Mouse (Mus musculus) MEL (cell line): ENCODE results near the gene Ehbp1. TPM values are rescaled to one million over a fixed set of nuclear protein-coding genes. Genes with fewer than 3 reads are reported as not detected.

Source experiments
- DNase-seq: peaks from one replicate; pipeline ENCODE4 v3.0.0; 2011; ENCODE audit warnings: low read depth, low spot score
- H3K27ac ChIP-seq: 2 replicates; pipeline ENCODE4 v1.5.1; 2012; ENCODE audit warnings: low read depth, mild to moderate bottlenecking, control low read depth, low read length, moderate library complexity; ENCODE audit not compliant: control insufficient read depth
- H3K27me3 ChIP-seq, 2 experiments: fragments of 150-350 bp in 1 of 2; sonication (generic) in 1 of 2; 2 replicates each; pipeline ENCODE4 v1.6.1; 2012; ENCODE audit warnings: low read length in 2 of 2, mild to moderate bottlenecking in 2 of 2, improper control_type of control experiment in 1 of 2, moderate library complexity in 1 of 2; ENCODE audit not compliant: insufficient read depth in 2 of 2, control insufficient read depth in 1 of 2
- H3K36me3 ChIP-seq, 2 experiments: 2 replicates each; pipeline ENCODE4 v1.6.1; 2012 to 2014; ENCODE audit warnings: low read length in 2 of 2, improper control_type of control experiment in 1 of 2, inconsistent platforms in 1 of 2, mild to moderate bottlenecking in 1 of 2; ENCODE audit not compliant: insufficient read depth in 2 of 2, control insufficient read depth in 1 of 2
- H3K4me1 ChIP-seq, 2 experiments: fragments of 150-350 bp in 1 of 2; sonication (generic) in 1 of 2; 2 replicates each; pipeline ENCODE4 v1.6.1; 2012; ENCODE audit warnings: low read length in 2 of 2, improper control_type of control experiment in 1 of 2, mild to moderate bottlenecking in 1 of 2; ENCODE audit not compliant: insufficient read depth in 2 of 2, control insufficient read depth in 1 of 2
- H3K4me3 ChIP-seq, 2 experiments: fragments of 150-350 bp in 1 of 2; sonication (generic) in 1 of 2; 2 replicates each; pipeline ENCODE4 v1.5.1; 2012; ENCODE audit warnings: low read depth in 2 of 2, low read length in 2 of 2, mild to moderate bottlenecking in 2 of 2, moderate library complexity in 2 of 2, control low read depth in 1 of 2, improper control_type of control experiment in 1 of 2; ENCODE audit not compliant: control insufficient read depth in 1 of 2, insufficient read depth in 1 of 2
- H3K79me2 ChIP-seq: 2 replicates; pipeline ENCODE4 v1.6.1; 2012; ENCODE audit warnings: mild to moderate bottlenecking, low read length, moderate library complexity; ENCODE audit not compliant: control insufficient read depth, poor library complexity, insufficient read depth
- H3K9ac ChIP-seq: 2 replicates; pipeline ENCODE4 v1.6.1; 2012; ENCODE audit warnings: low read depth, mild to moderate bottlenecking, control low read depth, low read length, moderate library complexity; ENCODE audit not compliant: control insufficient read depth, poor library complexity, severe bottlenecking
- H3K9me3 ChIP-seq: fragments of 150-350 bp; sonication (generic); replicated peaks from 2 replicates; pipeline ENCODE4 v1.6.1; 2012; ENCODE audit warnings: mild to moderate bottlenecking, low read length, improper control_type of control experiment, moderate library complexity; ENCODE audit not compliant: insufficient read depth
- CHD2 ChIP-seq: IDR thresholded peaks from 2 replicates; pipeline ENCODE4 v1.6.1; 2011; ENCODE audit warnings: low read length, improper control_type of control experiment
- CTCF ChIP-seq, 3 experiments: IDR thresholded peaks in 2 of 3; conservative IDR thresholded peaks in 1 of 3; 2 replicates each; pipeline ENCODE4 v1.5.1; 2011 to 2012; ENCODE audit warnings: low read length in 3 of 3, low read depth in 2 of 3, mild to moderate bottlenecking in 2 of 3, improper control_type of control experiment in 1 of 3, inconsistent platforms in 1 of 3, mixed read lengths in 1 of 3, moderate library complexity in 1 of 3; ENCODE audit not compliant: control insufficient read depth in 1 of 3, insufficient read depth in 1 of 3, poor library complexity in 1 of 3, severe bottlenecking in 1 of 3
- EP300 ChIP-seq, 2 experiments: IDR thresholded peaks; 2 replicates each; pipeline ENCODE4 v1.6.1; 2011; ENCODE audit warnings: improper control_type of control experiment in 2 of 2, low read length in 2 of 2, low read depth in 1 of 2, mild to moderate bottlenecking in 1 of 2
- GATA1 ChIP-seq: IDR thresholded peaks from 2 replicates; pipeline ENCODE4 v1.6.1; 2011; ENCODE audit warnings: low read depth, low read length, improper control_type of control experiment
- KAT2A ChIP-seq: conservative IDR thresholded peaks from 2 replicates; pipeline ENCODE4 v1.6.1; 2012; ENCODE audit warnings: low read depth, low read length, improper control_type of control experiment, inconsistent platforms
- MAFK ChIP-seq: IDR thresholded peaks from 2 replicates; pipeline ENCODE4 v1.6.1; 2011; ENCODE audit warnings: low read depth, mild to moderate bottlenecking, low read length, improper control_type of control experiment, borderline replicate concordance
- MEF2A ChIP-seq: IDR thresholded peaks from 2 replicates; pipeline ENCODE4 v1.6.1; 2014; ENCODE audit warnings: low read depth, mild to moderate bottlenecking, inconsistent platforms, low read length, improper control_type of control experiment; ENCODE audit not compliant: poor library complexity, insufficient replicate concordance, severe bottlenecking; ENCODE audit errors: extremely low read depth
- MYB ChIP-seq: IDR thresholded peaks from 2 replicates; pipeline ENCODE4 v1.6.1; 2011; ENCODE audit warnings: mild to moderate bottlenecking, low read depth, low read length, improper control_type of control experiment
- MYC ChIP-seq: IDR thresholded peaks from 2 replicates; pipeline ENCODE4 v1.6.1; 2011; ENCODE audit warnings: low read depth, mild to moderate bottlenecking, low read length, improper control_type of control experiment, moderate library complexity
- NELFE ChIP-seq: IDR thresholded peaks from 2 replicates; pipeline ENCODE4 v1.6.1; 2011; ENCODE audit warnings: low read depth, low read length, improper control_type of control experiment
- UBTF ChIP-seq: IDR thresholded peaks from 2 replicates; pipeline ENCODE4 v1.6.1; 2012; ENCODE audit warnings: low read depth, mild to moderate bottlenecking, inconsistent platforms, low read length, improper control_type of control experiment, moderate library complexity, borderline replicate concordance; ENCODE audit not compliant: insufficient read depth
- ZKSCAN1 ChIP-seq: IDR thresholded peaks from 2 replicates; pipeline ENCODE4 v1.6.1; 2012; ENCODE audit warnings: low read depth, mild to moderate bottlenecking, inconsistent platforms, low read length, improper control_type of control experiment, moderate library complexity
- ZNF384 ChIP-seq: IDR thresholded peaks from 2 replicates; pipeline ENCODE4 v1.6.1; 2012; ENCODE audit warnings: low read depth, mild to moderate bottlenecking, inconsistent platforms, low read length, improper control_type of control experiment
- polyA plus RNA-seq, 2 experiments: library from polyadenylated mRNA; stranded (reverse) in 1 of 2; unstranded in 1 of 2; fragments of >175 nt in 1 of 2; fragments of >200 nt in 1 of 2; gene quantifications; 2 replicates each; pipeline versions ENCODE4 v1.2.1 to v1.2.4; 2012; ENCODE audit warnings: low replicate concordance in 2 of 2, low read depth in 1 of 2; ENCODE audit not compliant: insufficient read length in 2 of 2, insufficient read depth in 1 of 2, missing spikeins in 1 of 2
- total RNA-seq: library from RNA; depleted of rRNA; stranded (reverse); fragments of 300-350 nt; gene quantifications from 2 replicates; pipeline ENCODE4 v1.2.3, GENCODE M21; 2012; rRNA removed

The Ehbp1 gene
- total and polyA plus RNA-seq, 3 experiments, result 3.6 to 3.7 TPM; not detected in 1

- Histone ChIP-seq H3K4me3 (no peak overlapping the region), H3K27me3 (no peaks in the 10 kb centered on the region; a peak in 1 of 4 replicates), H3K4me1 (no peaks in the 10 kb centered on the region), H3K9me3 (no peaks in the 10 kb centered on the region), H3K79me2 (no peaks in the 10 kb centered on the region), H3K36me3 (no peaks in the 10 kb centered on the region), H3K27ac (no peak overlapping the region), H3K9ac (no peak overlapping the region)
- no peak for DNase-seq
- TF ChIP-seq MEF2A (no peak), EP300 (IDR thresholded peaks at IDR 0.05; ENCODE audit: low read depth in 1 of 2, low read length in 2 of 2) (no peak), MYC (no peak), UBTF (no peak), ZKSCAN1 (no peak), CTCF (IDR thresholded peaks at IDR 0.05 in 2 of 3, conservative IDR thresholded peaks at IDR 0.05 in 1 of 3; ENCODE audit: control insufficient read depth in 1 of 3, insufficient read depth in 1 of 3, low read depth in 2 of 3, low read length in 3 of 3, poor library complexity in 1 of 3, severe bottlenecking in 1 of 3) (no peak), ZNF384 (no peak), MAFK (no peak), MYB (no peak), NELFE (no peak)
Observed at GRCm38 (mm10) chr11:21973597-21973996, 368.5 kb downstream of the Ehbp1 start.

DNA sequence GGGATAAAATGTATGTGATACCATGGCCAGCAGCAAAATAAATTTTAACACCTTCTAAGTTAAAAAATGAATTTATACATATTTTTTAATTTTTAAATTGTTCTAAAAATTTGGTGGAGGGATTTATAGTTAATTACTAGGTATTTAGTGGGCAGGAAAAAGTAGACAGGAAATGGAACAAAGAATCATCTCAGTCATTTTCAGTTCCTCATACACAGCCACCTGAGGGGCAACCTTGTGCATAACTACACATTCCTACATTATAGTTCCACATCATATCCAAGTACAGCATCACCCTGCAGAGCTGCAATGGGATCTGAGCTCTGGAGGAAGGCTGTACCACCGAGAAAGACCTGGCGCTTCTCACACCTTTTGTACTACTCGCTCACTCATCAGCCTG is 373.2 kb downstream of the Ehbp1 start:
- no peak overlapping the region for H3K4me3 ChIP-seq
- DNase-seq, result no peak
- no peaks in the 10 kb centered on the region for H3K79me2 ChIP-seq
- H3K27ac ChIP-seq, result no peak overlapping the region
- TF ChIP-seq ZKSCAN1 (no peak), GATA1 (no peak), NELFE (no peak), KAT2A (no peak), CHD2 (no peak)
- no peaks in the 10 kb centered on the region for H3K4me1 ChIP-seq
- no peak overlapping the region for H3K9ac ChIP-seq
- no peaks in the 10 kb centered on the region for H3K9me3 ChIP-seq
- H3K36me3 ChIP-seq, result no peaks in the 10 kb centered on the region
- peaks cover 0 to 2% of the 10 kb centered on the region in 2 experiments; a peak in 2 of 4 replicates for H3K27me3 ChIP-seq

Other genes with a start within 250 kb of the Ehbp1 start
- not detected in 2 replicates for gene Tmem17, start 169.8 kb upstream of the Ehbp1 start, total RNA-seq
- not detected for gene Tmem17, start 169.8 kb upstream of the Ehbp1 start, polyA plus RNA-seq